Mouse (Mus musculus) gastrocnemius, adult 2 months (tissue): ENCODE data around the gene Ddah1. TPM values are rescaled to one million over a fixed set of nuclear protein-coding genes. Genes with fewer than 3 reads are reported as not detected.
A peak's percentile ranks its signal among the peaks of the same experiment; 100 is the strongest.

Experiments used
- DNase-seq: peaks from one replicate; pipeline ENCODE4 v3.0.0; 2022
- H3K27ac ChIP-seq: fragments of 200-600 bp; 2 replicates; pipeline ENCODE4 v1.8.1; 2022; ENCODE audit warnings: mild to moderate bottlenecking
- H3K4me3 ChIP-seq: fragments of 200-600 bp; 2 replicates; pipeline ENCODE4 v1.8.1; 2022; ENCODE audit warnings: mild to moderate bottlenecking, moderate library complexity
- CTCF ChIP-seq: fragments of 200-600 bp; IDR thresholded peaks from 2 replicates; pipeline ENCODE4 v1.8.1; 2022; ENCODE audit warnings: antibody characterized with exemption, mild to moderate bottlenecking, moderate library complexity
- intact Hi-C: fragments of 180-260 bp; cut with DNase I; formaldehyde crosslinking; loops from one replicate; pipeline ENCODE4 v1.15.1; 2025
- total RNA-seq, 2 experiments: library from RNA; stranded (reverse); gene quantifications; 2 replicates each; pipeline ENCODE4 v1.2.3; 2021

Gene Ddah1
- total RNA-seq, 2 experiments from 2014 or later, result 2.2 to 4.4 TPM

DNA sequence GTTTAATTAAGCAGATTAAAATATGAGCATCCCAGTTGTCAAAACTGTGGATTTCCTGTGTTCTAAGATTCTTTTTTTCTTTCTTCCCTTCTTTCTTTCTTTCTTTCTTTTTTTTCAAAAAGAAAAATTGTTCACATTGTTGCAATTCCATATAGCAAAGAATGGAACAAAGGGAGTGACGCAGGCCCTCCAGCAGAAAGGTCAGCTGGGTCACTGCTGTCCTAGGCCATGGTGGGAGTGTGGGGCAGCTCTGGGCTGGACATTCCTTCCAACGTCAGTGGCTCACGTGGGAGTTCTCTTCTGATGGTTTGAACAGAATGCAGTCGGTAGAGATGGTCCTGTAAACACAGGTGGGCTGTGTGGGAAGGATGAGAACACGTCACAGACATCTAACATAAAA is 16.8 kb downstream of the Ddah1 start:
- Histone ChIP-seq H3K27ac (no peak overlapping the region), H3K4me3 (no peak overlapping the region)
- DNase-seq, result no peak
- TF ChIP-seq CTCF, result no peak
- intact Hi-C loops, result no loop called here

GRCm38 (mm10) chr3:145775862-145776261 is 17.4 kb downstream of the Ddah1 start:
- Histone ChIP-seq H3K4me3 (no peak overlapping the region), H3K27ac (no peak overlapping the region)
- intact Hi-C loops, result no loop called here
- no peak for DNase-seq
- TF ChIP-seq CTCF, result no peak

- intact Hi-C loops, result no loop called here
- no peak for TF ChIP-seq CTCF
- Histone ChIP-seq H3K27ac (no peak overlapping the region), H3K4me3 (no peak overlapping the region)
- no peak for DNase-seq
Measured at GRCm38 (mm10) chr3:145777006-145777405, 18.5 kb downstream of the Ddah1 start.

DNA sequence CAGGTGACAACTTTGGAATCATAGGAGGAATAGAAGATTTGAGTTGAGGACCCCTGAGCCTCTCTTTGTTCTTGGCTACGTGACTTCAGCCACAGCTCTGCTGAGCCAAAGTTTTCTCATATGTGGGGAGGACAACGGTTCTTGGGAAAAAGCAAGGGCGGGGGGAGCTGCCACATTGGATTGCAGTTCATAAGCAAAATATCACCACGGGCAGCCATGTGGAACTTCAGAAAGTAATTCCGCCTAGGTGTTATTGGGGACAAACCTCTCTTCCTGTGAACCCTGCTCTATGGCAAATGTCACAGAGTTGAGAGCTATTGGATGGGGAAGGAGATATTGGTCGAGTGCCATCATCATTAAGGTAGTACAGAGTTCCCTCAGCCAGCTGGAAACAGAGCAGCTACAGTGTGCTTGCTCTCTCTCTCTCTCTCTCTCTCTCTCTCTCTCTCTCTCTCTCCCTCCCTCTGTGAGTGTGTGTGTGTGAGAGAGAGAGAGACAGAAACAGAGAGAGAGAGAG is 20.0 kb downstream of the Ddah1 start:
- intact Hi-C loops, result no loop called here

GRCm38 (mm10) chr3:145779279-145779973 is 21.0 kb downstream of the Ddah1 start:
- no peak for DNase-seq
- H3K27ac ChIP-seq, result no peak overlapping the region
- no peak for TF ChIP-seq CTCF
- intact Hi-C loops, result no loop called here
- H3K4me3 ChIP-seq, result no peak overlapping the region

More for the DNA sequence above, 20.0 kb downstream of the Ddah1 start:
- Histone ChIP-seq H3K4me3 (no peak overlapping the region), H3K27ac (no peak overlapping the region)
- DNase-seq, result no peak
- TF ChIP-seq CTCF, result no peak

GRCm38 (mm10) chr3:145780784-145781442 is 22.4 kb downstream of the Ddah1 start:
- intact Hi-C loops, result no loop called here
- DNase-seq, result no peak
- no peak overlapping the region for H3K27ac ChIP-seq
- no peak for TF ChIP-seq CTCF
- H3K4me3 ChIP-seq, result no peak overlapping the region

DNA sequence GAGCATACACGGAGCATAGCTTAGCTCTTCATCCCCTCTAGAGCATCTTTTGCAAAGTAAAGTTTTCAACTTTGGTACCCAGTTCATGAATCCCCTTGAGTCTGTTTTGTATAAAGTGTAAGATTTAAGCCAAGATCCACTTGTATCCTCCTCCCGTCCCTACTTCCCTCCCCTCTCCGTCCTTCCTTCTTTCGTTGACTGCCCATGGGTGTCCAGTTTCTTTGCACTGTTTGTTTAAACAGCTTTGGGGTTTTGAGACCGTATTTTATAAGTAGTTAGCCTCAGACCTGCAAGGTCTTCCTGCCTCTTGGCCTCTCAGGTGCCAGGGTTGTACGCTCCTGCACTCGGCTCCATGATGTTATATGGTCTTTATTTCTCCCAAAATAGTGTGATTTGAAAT is 26.8 kb downstream of the Ddah1 start:
- Histone ChIP-seq H3K27ac (no peak overlapping the region), H3K4me3 (no peak overlapping the region)
- no peak for DNase-seq
- no peak for TF ChIP-seq CTCF
- intact Hi-C loops, result no loop called here

GRCm38 (mm10) chr3:145787303-145787702 is 28.8 kb downstream of the Ddah1 start:
- TF ChIP-seq CTCF, result no peak
- no peak overlapping the region for H3K27ac ChIP-seq
- H3K4me3 ChIP-seq, result no peak overlapping the region
- no peak for DNase-seq
- intact Hi-C loops, result no loop called here

DNA sequence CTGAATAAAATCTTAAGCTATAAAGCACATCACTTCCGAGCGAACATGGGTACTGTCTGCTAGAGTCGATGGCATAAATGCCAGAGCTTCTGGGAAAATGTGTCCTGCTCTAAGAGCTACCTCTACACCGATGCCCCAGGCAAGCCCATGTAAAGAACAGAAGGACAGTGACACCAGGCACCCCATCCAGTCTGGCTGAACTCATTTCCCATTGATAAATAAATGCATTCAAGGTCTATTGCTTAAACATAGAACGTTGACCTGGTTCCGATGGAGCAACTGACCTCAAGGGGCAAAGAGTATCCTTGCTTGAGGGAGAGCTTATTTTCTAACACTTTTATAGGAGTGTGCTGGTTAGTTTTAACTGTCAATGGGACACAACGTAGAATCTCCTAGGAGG is 30.6 kb downstream of the Ddah1 start:
- no peak for TF ChIP-seq CTCF
- no peak overlapping the region for H3K27ac ChIP-seq
- DNase-seq, result no peak
- intact Hi-C loops, result no loop called here
- H3K4me3 ChIP-seq, result no peak overlapping the region

DNA sequence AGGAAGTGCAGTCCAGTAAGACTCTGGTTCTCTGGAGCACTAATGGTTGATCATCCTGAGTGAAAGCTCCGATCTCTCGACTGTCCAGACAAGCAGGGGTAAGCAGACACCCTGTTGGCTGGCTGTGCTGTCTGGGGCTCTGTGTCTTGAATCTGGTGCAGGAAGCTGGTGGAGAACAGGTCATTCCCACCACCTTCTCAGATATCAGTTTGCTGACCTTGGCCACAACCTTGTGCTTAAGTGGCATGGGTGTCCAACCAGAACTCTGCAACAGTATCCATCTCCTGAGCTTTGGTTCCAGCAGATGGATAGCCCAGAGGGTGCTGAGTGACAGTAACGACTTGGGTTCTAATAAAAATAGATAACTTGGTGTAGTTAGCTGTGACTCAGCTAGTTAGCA is 31.8 kb downstream of the Ddah1 start:
- intact Hi-C loops, result no loop called here
- Histone ChIP-seq H3K27ac (peak overlapping the region; percentile 83), H3K4me3 (peak overlapping the region; percentile 39; the same call in 1 of the 2 replicates)
- peak; percentile 74 for DNase-seq
- TF ChIP-seq CTCF, result no peak

- peak; percentile 57 for DNase-seq
- no peak for TF ChIP-seq CTCF
- Histone ChIP-seq H3K4me3 (no peak overlapping the region), H3K27ac (peak overlapping the region; percentile 83)
- intact Hi-C loops, result no loop called here
Measured at GRCm38 (mm10) chr3:145790709-145791108, 32.2 kb downstream of the Ddah1 start.

DNA sequence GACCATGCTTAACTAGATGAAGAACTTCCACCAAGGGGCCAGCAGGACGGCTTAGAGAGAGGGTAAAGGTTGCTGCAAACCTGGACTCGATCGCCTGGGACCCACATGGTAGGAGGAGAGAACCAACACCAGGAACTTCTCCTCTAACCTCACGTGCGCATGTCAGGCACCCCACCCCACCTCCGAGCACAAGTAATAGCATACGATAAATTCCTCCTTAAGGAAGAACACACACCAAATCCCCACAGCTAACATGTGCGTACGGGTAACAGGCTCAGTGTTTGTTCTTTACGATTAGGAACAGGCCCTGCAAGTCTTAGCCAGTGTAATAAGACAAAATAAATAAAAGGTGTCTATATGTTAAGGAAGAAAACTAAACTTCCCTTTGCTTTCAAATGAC is 35.9 kb downstream of the Ddah1 start:
- H3K27ac ChIP-seq, result no peak overlapping the region
- no peak for DNase-seq
- intact Hi-C loops, result no loop called here

DNA sequence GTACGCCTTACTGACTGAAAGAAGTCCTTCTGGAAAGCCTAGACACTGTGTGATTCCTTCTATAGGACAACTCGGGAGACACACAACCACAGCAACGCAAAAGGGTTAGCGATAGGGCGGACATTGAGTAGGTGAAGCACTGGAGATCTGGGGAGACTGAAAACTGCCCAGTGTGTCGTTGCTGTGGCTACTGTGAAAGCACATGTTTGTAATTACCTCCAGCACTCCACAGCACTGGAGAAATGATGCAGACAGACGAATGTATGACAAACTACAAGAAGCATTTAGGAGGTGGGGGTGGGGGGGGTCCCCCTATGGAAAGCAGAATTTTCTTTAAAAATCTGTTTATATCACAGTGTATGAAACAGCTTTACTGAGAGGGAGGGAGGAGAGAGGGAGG is 37.4 kb downstream of the Ddah1 start:
- TF ChIP-seq CTCF, result no peak
- Histone ChIP-seq H3K27ac (no peak overlapping the region), H3K4me3 (no peak overlapping the region)
- DNase-seq, result no peak
- intact Hi-C loops, result no loop called here

More for the DNA sequence above, 35.9 kb downstream of the Ddah1 start:
- TF ChIP-seq CTCF, result no peak
- no peak overlapping the region for H3K4me3 ChIP-seq
